Mouse (Mus musculus) adrenal gland, adult 18-20 months (tissue): Measurements from ENCODE around the gene Oas1d. TPM values are rescaled to one million over a fixed set of nuclear protein-coding genes. Genes with fewer than 3 reads are reported as not detected.
A peak's percentile ranks its signal among the peaks of the same experiment; 100 is the strongest.
"Not testable (repeated sequence)": the region's sequence is repeated elsewhere in the genome, so short reads cannot be mapped to it uniquely, and the experiment has no call there.

Experiments
- DNase-seq, 2 experiments: peaks; one replicate each; pipeline ENCODE4 v3.0.0; 2021 to 2022; ENCODE audit warnings: low spot score in 2 of 2
- total RNA-seq, 2 experiments: library from RNA; stranded (reverse); gene quantifications; 1 replicate in 1 of 2; 2 replicates in 1 of 2; pipeline ENCODE4 v1.2.3; 2021

Oas1d gene
- total RNA-seq, 2 experiments from 2014 or later: not detected

- DNase-seq: no peak
Observed at GRCm38 (mm10) chr5:120898726-120899125, 15.6 kb upstream of the Oas1d start.

DNA sequence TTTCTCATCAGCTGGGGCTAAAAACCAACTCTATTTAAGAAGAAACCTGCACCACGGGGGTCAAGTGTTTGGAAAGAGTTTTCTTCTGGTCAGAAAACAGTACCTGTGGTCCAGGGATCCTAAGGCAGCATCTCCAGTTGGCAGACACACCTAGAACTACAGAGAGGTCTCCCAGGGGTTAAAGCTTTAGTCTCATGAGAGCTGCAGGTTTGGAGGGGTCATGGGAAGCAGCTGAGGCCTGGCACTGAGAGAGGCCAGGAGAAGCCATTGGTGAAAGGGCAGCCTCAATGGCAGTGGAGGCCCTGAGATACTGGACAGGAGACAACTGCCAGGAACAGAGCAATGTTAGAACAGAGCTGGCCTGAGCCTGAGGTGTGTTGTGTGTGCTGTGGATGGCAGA is 13.7 kb upstream of the Oas1d start:
- no peak for DNase-seq

DNA sequence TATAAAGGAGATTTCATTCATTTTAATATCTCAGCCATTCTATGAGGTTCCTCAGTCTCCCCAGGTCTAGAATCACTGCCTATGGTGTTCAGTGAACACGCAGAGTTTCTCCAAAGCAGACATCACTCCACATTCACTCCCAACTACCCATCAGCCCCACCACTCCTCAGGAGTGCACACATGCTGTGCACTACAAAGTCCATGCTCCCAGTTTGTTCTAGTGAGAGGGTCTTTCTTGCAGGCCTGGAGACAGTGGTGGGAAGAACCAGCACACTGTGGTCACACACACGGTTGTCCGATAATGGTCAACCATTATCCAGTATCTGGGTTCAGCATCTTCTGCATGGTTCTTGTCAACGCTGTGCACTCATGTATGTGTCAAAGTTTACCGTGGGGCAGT is 12.3 kb upstream of the Oas1d start:
- no peak for DNase-seq

- DNase-seq: not testable (repeated sequence)
Observed at GRCm38 (mm10) chr5:120906791-120907733, 7.3 kb upstream of the Oas1d start, which contains the start of gene Oas1a. TSS of gene Oas1a (minus strand) at chr5:120907521.

GRCm38 (mm10) chr5:120908196-120908920 is 6.0 kb upstream of the Oas1d start:
- DNase-seq: no peak

DNA sequence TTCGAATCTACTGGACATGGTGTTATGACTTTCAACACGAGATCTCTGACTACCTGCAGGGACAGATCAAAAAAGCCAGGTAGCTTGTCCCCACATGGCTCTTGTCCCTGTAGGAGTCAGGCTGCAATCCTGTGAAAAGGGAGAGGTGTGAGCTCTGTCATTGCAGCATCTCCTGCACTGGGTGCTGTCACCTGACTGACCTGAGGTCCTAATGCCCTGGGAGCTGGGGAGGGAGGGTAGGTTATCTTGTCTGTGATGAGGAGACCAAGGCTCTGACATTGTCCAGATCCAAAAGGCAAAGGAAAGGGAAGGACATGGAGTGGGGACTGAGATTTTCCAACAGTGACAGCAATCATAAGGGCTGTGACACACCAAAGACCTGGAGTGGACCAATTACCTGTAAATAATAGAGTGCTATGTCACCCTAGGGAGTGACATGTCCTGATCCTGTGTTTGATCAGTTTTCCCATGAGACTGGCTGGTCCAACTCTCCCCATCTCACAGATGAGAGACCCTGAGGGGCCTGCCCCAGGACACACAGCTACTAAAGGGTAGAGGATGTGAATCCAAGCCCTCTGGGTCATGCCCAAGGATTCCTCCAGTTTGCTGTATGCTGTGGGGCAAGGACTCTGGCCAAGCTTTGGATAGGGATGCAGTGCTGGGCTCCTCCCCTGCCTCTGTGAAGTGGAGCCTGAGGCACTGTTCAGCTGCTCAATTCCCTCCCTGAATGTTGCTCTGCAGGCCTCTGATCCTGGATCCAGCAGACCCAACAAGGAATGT is 5.0 kb downstream of the Oas1d start:
- not testable (repeated sequence) for DNase-seq

- no peak for DNase-seq
Observed at GRCm38 (mm10) chr5:120920296-120920695, 6.0 kb downstream of the Oas1d start.

DNA sequence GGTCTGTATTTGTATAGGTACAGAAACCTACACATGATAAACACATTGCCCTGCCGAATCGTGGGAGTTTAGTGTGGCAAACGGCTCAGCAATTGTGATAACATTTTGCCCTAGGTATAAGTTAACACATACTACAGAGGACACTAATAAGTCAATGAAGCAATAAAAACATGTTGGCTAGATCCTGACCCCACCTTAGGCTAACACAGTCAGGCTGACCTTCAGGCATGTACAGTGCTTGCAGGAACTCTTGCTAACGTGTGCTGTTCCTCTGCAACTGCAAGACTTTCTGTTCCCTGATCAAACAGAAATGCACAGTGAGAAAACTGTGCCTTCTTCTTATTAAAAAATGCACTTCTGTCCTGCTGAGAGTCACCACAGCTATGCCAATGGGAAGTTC is 9.6 kb downstream of the Oas1d start:
- no peak for DNase-seq

DNA sequence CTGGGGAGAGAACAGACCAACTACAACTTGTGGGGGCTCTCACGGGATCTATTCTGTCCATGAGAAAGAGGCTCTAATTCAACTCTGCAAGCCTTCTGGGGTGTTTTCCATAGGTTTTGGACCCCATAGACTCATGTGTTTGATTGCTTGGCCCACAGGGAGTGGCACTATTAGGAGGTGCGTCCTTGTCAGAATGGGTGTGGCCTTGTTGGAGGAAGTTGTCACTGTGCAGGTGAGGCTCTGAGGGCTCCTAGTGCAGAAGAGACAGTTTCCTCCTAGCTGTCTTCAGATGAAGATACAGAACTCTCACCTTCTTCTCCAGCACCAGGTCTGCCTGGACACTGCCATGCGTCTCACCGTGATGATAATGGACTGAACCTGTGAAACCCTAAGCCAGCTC is 10.2 kb downstream of the Oas1d start:
- DNase-seq: not testable (repeated sequence)

DNA sequence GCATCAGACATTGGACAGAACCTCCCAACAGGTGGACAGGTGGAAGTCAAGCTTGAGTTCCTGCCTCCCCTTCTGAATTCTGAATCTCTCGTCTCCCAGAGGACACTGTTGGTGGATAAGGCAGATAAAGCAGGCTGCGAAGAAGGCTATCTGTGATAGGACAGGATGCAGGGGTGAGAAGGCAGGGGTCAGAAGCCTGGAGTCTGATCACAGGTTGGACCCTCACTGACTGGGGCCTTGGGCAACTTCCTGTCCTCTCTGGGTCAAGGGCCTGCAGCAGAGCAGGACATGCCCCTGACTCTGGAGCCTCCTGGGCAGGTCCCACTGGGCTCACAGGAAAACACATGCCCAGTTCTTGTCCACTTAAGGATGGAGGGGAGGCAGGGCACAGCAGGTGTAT is 12.0 kb downstream of the Oas1d start:
- not testable (repeated sequence) for DNase-seq

DNA sequence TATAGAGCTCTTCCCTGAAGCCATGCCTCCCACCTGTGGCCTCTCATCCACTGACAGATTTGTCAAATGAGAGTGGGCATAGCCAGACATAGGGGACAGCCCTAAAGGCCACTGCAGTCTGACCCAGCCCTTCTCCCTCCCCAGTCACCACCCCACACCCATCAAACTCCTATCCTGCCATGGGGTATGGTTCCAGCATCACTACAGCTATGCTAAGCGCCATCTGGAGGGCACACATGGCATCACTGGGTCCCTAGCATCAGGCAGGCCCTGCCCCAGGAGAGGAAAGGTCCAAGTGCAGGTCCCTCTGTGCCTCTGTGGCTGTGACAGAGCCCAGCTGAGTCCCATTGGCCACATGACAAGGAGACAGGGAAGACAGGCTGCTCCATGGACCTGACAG is 12.7 kb downstream of the Oas1d start:
- no peak for DNase-seq

GRCm38 (mm10) chr5:120933966-120934365 is 19.6 kb downstream of the Oas1d start:
- no peak for DNase-seq

- DNase-seq: peak; percentile 26 to 31
Observed at GRCm38 (mm10) chr5:120937841-120938240, 23.5 kb downstream of the Oas1d start.

- no peak for DNase-seq
Observed at GRCm38 (mm10) chr5:120938586-120938985, 24.2 kb downstream of the Oas1d start.

GRCm38 (mm10) chr5:120942076-120942475 is 27.7 kb downstream of the Oas1d start:
- DNase-seq: no peak

GRCm38 (mm10) chr5:120952242-120952770 is 38.0 kb downstream of the Oas1d start:
- no peak for DNase-seq

GRCm38 (mm10) chr5:120953974-120954373 is 39.6 kb downstream of the Oas1d start:
- peak; percentile 33 to 36 for DNase-seq

DNA sequence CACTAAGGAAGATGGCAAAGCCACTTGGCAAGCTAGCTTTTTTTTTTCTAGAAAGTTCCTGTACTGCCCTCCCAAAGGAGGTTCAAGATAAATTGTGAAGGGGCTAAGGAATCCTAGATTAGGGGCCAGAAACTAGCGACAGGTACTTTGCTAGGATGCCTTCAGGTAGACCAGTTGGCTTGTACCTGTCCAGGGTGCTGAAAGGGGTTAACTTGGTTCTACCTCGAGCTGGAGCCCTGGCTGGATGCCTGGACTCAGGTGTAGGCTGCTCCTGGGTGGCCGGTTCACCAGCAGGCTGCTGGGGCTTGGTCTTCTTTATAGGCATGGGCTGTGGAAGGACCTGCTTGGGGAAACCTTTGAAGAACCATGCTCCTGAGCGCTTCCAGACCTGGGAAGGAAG is 46.7 kb downstream of the Oas1d start:
- DNase-seq: no peak

- DNase-seq: no peak
Observed at GRCm38 (mm10) chr5:120966156-120966555, 51.8 kb downstream of the Oas1d start.

DNA sequence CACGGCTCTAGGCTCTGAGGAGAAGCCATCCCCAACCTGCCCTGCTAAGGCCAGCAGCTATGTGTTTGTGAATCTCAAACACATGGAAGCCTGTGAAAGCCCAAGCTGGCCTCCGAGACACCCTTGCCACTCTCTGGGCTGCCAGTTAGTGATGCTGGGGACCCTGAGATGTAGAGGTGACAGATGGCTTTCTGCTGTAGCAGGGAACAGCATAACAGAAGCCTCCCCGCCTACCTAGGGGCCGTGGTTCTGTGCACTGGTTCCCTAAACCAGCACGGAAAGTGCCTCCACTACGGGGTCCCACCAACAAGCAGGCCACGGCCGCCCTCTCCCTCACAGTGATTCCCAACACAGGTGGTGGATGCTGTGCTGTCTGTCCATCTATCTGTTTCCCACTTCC is 52.6 kb downstream of the Oas1d start:
- DNase-seq: no peak
